Mouse (Mus musculus): ENCODE data around the gene Islr2.

DNA sequence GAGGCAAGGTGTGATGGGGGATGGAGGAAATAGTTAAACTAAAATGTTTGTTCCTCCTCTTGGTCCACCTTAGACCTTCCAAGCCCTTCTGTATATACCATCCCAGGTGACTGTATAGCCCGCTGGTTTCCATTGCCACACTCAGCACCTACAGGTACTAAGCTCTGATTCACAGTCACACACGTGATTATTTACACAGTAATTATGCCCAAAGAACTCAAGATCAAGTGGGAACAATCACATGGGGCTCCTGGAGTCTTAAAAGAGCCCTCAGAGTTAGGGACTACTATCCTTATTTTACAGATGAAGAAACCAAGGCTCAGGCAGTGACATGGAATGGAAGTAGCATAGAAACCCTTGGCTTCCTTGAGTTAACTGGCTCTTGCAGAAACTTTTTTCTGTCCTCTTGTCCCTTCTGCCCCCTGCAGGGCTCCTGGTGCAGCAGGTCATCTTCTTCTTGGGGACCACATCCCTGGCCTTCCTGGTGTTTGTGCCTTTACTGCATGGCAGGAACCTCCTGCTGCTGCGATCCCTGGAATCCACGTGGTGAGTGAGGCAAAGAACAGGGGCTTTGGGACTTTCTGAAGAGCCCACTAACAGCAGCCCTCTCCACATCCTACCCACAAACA is 53.3 kb downstream of the Islr2 start:
- TF ChIP-seq CHD2 (IDR thresholded peaks at IDR 0.05; ENCODE audit: low read depth, low read length) (no peak), ZC3H11A (IDR thresholded peaks at IDR 0.05; ENCODE audit: borderline replicate concordance, low read depth, low read length) (no peak)
